Mouse (Mus musculus) urinary bladder, postnatal 36 days (tissue): ENCODE measurements at regions not wholly inside any gene's neighbourhood (a gene's known extent, or its start where the extent isn't known, plus 50 kb on each side); places are given as distances from the start of the nearest gene placed in this dataset.
A peak's percentile ranks its signal among the peaks of the same experiment; 100 is the strongest.

Experiments used
- DNase-seq, 2 experiments: peaks; one replicate each; pipeline ENCODE4 v3.0.0; 2022; ENCODE audit warnings: low spot score in 2 of 2, mixed read lengths in 1 of 2

DNA sequence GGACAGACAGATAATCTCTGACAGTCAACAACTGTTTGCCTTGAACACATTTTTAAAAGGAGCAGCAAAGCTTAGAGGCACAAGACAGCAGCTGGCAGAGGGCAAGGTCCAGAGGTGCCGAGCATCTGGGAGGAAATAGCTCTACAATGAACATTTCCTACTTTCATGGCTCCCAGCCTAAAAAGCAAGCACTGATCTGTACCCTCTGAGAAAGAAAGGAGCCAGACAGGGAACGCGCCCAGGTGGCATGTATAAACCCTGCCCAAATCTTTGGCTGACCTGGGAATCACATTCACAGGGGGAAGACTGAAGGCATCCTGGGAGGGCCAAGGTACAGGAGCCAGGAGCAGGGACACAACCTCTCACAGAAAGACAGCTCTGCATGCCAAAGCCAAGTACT, 371.2 kb upstream of the Tbx3 start:
- DNase-seq: no peak

DNA sequence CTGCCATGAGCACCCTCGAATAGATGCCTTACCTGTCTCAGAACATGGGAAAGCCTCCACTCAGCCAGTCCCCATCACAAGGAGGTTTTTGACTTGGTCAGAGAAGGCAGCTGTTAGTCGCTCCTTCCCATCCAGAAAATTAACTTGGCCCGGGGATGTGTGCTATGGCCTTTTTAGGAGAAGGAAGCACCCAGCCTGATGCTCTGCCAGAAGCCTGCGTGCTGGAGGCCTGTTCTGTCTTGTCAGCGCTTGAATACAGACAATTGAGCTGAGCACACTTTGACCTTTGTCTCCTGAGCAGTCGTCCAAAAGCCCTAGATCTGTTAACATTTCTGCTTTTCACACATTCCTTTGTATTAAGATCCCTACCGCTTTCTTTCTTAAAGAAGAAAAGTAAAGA, 370.4 kb upstream of the Tbx3 start:
- peak; percentile 5 to 9 for DNase-seq

DNA sequence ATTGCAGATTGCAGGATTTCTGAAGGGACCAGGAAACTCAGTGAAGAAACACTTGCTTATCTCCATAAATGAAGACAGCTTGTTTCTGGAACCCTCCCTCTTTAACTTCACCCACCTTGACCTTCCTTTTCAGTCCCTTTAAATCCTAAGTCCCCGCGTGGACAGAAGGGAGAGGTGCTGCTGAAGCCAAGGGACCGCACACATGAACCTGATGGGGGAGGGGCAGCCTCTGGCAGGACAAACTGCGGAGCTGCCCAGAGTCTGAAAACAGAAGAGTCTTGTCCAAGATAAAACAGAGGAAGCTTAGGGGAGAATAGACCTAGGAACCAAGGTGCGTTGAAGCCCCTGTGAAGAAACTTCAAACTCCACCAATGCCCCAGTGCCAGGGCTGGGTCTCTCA, 368.9 kb upstream of the Tbx3 start:
- no peak for DNase-seq

DNA sequence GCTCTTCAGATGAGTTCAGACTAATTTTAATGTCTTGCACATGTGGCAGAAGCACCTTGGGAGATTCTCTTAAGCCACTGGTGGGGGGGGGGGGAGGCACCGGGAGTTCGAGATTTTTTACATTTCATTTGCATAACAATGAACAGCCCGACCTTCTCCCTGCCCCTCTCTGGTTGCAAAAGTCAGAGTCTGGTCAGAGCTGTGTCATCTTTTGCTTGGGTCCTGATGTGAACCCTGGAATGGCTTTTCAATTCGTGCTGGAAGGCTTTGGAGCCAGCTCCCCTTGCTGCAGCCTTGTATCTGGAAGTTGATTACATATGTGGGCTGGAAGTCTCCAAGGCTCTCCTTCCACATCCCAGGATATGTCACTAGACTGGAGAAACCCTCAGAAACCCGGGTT, 365.7 kb upstream of the Tbx3 start:
- DNase-seq: no peak

DNA sequence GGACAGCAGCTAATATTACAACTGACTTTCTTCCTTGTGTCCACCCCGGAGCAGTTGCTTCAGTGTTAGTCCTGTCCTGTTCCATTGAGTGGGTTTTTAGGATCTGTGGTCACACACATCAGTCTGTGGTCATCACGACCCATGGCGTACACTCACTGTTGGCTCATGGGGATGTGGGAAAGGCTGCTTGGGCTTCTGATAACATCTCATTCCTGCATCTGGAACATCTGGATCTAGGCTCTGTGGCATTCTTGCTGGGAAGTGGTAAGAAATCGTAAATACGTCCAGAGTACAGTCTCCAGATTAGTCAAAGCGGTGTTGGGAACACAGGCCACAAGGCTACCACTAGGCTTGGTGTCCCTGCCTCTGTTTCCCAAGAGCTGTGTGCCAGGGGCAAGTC, 362.7 kb upstream of the Tbx3 start:
- no peak for DNase-seq

DNA sequence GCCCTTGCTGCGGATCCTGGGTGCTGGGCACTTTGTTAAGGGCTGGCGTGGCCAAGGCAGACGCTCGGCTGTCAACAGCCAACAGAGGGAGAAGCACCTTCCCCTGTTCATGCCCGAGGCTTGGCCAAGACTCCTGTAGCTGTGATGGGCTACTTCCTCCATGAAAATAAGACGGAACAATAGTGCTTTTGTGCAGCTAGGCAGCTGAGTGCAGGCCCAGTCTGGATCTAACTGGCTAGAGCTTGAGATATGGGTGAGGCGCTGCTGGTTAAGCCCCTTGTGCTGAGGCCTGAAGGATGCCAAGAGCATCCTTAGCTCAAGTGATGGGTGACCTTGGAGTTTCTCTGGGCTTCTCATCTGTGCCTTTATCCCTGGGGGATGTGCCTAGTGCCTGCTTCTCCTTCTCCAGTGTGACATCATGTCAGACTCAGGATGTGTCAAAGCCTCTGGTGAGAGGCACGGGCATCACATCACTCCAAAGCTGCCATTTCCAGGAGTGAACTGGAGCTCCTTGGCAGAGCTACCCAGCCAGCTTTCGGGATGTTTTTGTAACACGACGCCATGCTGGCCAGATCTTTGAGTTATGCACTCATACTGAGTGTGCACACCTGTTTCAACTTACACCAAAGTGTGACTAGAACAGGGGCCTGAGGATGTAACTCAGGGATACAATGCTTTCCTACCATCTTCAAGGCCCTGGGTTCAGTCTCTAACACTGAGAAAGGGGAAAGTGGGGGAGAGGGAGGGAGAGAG, 360.1 kb upstream of the Tbx3 start:
- no peak for DNase-seq

DNA sequence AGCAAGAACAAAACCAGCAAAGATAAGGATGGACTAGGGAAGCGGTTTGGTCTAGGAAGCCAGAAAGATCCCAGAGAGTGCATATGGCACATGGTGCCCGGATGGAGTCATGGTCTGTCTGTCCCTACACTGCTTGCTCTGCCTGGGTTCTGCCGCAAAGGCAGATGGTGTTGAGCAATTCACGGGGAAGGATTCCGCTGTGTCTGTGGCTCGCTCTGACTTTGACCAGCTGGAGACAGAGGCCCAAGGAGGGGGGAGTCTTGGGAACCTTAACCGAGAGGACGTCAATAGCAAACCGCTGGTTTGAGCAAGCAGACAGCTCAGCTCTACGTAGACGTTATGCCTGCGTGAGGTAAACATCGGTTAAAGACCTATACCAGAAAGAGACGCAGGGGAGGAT, 357.7 kb upstream of the Tbx3 start:
- no peak for DNase-seq

DNA sequence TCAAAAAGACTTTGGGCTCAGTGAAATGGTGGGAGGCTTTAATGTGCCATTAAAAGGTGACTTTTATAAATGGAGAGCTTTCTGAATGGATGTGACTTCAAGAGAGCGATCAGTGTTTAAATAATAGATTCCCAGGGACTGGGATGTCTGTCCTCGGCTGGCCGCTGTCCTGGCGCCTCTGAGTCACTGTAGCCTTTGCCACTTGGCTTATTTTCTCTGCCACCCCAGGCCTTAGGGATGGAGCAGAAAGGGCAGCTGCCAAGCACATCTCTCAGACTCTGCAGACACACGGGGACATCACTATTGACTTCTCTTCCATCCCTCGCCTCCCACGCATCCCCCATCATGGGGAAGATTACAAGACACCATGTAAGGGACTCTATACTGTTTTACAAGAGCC, 355.3 kb upstream of the Tbx3 start:
- no peak for DNase-seq

DNA sequence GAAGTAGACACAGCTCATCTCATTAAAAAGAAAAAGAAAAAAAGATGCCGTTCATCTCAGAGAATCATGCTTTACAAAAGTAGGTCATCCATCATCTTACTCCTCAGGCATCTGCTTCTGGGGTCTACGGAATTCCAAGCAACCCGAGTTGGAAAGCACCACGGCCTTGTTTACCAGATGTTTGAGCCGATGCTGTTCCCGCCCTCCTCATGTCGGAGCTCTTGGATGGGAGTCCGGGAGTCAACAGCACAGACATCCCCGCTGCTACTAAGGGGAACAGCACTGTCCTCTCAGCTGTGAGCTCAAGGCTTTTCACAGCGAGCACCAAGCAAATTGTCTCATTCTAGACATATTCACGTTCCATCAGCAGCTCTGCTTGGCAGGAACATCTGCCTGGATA, 352.9 kb upstream of the Tbx3 start:
- DNase-seq: no peak

DNA sequence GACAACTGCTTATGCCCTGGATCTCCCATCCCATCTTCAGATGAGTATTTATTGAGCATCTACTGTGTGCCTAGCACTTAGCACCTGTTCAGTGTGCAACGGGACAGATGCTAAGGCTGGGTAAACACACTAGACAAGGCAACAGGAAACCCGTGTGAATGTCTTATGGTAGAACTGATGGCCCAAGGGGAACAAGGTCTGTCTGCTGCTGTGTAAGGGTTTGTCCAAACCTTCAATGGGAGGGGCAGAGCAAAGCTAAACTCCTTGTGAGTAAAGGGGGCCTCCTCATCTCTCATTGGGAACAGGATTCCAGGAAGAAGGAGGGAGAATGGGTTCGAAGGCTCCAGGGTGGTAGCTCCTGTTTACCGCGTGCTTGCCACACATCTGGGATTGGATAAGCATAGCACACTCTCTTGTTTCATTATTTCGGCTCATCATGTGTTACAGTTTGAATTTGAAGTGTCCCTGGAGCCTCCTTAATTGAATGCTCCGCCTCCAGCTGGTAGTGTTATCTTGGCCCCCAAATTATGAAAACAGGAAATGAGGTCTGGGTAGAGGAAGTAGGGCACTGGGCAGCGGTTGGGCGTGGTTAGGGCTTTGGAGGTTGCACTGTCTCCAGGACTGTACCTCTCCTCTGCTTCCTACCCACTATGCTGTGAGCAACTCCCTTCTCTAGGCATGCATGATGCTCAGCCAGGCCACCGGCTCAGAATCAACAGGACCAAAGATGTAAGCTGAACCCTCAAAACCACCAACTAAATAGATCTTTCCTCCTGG, 348.9 kb upstream of the Tbx3 start:
- no peak for DNase-seq

DNA sequence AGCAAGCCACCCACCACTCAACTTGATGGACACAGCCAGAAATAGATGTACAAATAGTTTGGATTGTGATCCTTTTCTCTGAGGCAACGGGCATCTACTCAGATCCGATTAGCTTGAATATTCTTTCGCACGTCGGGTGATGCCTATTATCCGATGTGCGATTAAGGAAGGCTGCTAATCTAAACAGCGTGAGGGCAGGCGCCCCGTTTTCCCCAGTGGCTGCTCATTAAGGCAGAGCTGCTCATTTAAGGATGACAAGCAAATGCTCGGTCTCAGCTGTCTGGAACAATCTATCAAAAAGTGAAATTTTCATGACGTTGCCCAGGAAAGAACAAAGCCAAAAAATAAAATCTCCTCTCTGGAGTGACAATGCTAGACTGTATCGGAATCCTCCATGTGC, 348.1 kb upstream of the Tbx3 start:
- no peak for DNase-seq

DNA sequence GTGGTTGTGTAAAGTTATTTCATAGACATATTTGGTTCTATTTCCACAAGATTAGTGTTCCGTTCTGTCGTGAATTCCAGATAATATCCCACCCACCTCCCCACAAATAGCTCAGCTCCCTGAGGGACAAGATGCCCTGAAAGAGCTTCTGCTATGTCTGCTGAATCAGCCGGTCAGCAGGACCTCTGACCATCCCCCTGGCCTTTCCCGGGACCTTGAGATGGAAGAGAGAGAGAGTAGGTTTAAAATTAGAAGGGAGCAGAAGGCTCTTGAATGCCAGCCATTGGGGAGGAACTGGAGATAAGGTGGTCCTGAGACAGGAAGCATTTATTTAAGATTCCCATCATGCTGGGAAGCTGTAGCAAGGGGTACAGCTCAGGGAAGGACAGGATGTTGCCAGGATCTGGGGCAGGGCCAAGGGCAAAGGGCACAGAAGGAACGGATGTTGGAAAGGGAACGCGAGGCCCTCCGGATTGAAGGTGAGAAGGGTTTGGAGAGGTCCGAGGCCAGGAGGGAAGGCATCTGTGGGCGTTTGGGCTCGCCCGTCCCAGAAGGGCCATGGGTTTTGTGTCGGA, 344.7 kb upstream of the Tbx3 start:
- no peak for DNase-seq

DNA sequence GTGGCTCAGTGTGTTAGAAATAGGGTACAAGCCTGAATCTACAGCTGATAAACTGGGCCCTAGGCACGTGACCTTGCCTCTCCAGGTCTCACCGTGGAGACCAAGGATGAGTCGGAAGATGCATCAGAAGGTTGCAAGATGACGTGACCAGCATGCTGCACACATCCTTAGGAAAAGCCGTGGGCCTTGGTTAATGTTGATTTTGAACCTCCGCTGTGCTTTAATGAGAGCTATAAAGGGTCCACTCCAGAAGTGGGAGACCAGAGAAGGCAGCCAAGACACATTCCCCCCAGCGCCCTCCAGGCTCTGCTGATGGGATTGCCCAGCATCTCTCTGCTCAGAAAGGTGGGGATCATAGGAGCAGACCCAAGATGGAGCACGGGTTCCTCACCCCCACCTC, 343.6 kb upstream of the Tbx3 start:
- no peak for DNase-seq

DNA sequence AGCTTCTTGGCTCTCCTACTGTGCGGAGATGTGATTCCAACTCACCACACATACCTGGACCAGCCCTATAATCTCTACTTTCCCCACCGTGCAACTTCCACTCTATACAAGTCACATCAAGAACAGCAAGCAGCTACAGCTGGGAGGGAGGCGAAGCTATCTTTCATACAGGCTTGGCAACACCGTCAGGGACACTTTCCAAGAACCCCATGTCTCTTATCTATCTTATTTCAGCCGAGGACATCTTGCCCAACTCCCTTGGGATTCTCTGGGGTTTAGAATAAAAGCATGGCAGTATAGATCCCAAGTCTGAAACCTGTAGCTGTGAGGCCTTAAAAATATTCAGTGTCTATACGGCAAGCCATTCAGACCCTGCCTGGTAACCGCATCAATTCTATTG, 341.5 kb upstream of the Tbx3 start:
- DNase-seq: peak in 1 of 2 experiments; percentile 25

DNA sequence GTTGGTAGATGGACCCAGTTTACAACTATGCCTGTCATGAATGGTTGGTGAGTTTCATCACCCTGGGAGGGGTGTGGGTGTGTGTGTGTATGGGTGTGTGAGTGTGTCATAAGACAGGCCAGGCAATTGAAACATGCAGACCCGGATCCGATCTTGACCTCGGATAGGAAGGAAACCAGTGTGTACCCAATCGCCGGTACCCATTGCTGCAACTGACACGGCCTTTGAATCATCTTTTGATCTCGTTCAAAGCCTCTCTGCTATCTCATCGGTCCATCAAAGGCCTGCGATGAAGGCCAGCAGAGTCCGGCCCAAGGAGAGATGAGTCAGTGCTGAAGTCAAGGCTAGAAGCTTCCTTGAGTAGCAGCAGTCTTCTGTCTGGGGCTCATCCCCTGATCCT, 341.1 kb upstream of the Tbx3 start:
- DNase-seq: peak; percentile 16 to 27

DNA sequence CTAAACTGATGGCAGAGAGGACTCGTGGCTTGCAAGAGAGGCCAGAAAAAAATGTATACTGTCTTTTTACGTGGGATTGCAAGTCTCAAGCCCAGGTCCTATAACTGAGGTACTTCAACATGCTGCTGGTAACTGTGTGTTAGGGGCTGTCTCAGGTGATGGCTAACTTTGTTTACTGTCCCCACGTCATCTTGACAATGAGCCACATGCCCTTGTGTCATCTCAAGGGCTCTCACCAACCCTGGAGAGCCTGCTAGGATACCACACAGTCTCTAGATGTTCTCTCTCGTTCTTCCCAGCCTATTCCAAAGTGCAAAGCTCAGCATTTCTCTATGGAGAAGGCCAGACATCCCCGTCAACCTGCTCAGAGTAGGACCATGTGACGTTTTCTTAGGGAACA, 340.6 kb upstream of the Tbx3 start:
- no peak for DNase-seq

DNA sequence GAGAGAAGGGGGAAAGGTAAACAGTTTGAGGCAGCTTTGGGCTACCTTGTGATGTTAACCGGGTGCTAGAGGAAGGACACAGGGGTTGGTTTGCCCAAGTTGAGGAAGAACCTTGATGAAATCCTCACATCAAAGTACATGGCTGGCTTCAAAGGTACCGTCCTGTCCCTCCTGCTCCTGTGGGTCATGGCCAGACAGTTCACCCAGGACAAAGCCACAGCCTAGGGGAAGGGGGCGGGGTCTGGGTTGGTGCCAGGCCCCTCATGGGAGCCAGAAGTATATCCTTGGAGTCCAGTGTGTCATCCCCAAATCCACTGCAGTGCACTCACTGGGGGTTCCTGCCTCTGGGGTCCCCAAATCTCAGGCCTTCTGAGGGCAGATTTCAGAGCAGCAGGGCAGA, 339.0 kb upstream of the Tbx3 start:
- no peak for DNase-seq

DNA sequence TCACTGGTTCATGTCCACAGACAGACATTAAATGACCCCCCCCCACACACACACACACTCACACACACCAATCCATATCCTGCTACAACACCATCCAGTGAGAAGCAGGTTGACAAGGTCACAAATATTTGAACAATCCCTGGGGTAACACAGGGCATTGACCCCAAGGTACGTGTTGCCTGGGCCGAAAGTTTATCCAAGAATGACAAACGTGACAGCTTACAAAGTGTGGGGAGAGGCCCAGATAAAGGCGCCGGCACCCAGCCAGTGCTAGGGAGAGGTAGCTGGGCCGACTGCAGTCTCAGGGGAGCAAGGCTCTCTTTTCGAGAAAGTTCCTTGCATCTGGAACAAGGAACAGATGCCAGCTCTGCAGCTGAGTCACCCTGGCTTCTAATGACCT, 337.8 kb upstream of the Tbx3 start:
- DNase-seq: no peak

DNA sequence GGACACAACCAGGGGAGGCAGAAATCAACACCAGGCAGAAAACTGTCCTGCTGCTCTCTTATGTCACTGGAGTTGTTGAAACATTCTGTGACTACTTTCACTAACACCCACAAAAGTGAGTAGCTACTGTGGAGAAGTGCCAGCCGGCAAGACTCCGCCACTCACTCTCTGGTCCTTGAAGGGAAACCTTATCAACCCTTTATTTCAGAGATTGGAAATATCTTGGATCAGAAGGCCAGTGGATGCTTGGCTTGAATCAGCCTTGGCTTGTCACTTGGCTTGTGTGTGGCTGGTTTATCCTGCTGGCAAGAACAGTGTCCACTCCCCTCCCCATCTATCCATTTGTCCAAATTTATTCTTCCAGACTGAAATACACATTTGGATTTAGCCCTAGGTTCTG, 335.3 kb upstream of the Tbx3 start:
- DNase-seq: no peak

DNA sequence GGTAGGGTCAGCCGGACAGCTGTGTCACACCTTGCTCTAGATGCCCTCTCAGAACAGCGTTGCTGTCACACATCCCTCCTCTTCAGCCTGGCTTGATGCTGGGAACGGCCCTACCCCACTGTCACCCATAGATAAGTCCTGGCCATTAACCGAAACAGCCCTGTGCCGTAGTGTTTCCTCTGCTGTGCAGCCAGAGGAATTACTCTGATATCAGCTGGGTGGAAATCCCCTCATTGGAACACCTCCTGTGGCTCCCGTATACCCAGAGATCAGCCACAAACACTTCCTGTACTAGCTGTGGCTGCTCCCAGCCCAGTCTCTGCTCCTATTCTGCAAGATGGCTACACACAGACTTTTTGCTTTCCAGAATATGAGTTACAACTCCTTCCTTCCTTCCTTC, 334.5 kb upstream of the Tbx3 start:
- no peak for DNase-seq

DNA sequence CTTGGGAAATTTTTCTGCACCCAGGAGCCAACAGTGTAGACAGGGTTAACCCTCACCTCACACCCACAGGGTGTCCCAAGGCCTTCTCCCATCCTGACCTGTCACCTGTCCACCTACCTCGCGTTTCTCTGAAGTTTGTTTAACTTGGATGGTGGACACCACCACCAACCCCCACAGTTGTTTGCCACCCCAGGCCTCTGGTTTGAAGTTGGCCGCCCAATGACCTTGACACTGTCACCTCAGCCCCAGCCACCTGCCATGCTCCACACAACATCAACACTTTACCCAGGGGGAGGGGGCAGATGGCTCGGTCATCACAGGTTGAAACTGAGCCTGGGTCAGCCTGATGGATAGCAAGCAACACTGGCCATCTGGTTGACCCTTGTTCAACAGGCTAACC, 332.7 kb upstream of the Tbx3 start:
- DNase-seq: no peak

DNA sequence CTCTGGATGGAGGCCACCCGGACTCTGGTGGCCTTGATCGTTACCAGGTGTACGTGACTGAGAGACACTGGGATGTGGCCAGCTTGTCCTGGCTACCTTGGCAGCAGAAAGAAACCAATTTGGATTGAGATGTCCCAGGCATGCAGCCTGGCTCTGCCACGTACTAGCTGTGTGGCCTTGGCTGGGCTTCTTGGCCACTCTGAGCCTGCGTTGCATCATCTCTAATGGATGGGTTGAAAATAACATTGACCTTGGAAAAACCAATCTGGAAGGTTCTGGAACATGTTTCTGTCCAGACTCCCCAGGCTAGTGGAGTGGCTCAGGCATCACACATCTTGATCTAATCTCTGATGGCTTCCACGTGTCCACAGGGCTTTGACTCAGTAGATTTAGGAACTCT, 331.8 kb upstream of the Tbx3 start:
- no peak for DNase-seq

DNA sequence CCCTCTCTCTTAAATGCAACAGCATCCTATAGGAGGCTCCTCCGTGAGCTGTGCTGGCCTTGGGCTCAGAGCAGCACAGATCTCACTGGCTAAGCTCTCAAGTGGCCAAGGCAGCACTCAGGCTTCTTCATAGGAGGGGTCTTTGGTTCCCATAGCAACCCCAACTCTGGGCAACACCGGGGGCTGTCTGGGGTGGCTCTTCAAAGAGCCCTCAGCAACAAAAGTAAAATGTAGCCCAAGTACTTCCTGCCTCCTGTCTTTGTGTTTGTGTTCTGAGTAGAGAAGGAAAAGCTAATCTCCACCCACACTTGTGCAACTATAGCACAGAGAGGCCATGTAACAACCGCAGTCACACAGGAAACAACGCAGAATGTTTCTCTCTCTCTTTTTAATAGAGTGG, 322.2 kb upstream of the Tbx3 start:
- no peak for DNase-seq
